Mouse (Mus musculus) cerebellum, adult 2 months (tissue): ENCODE results near the gene Efnb1.

Experiments
- CTCF ChIP-seq: fragments of 200-500 bp; IDR thresholded peaks from 2 replicates; pipeline ENCODE4 v1.5.1; 2011; ENCODE audit warnings: low read depth, mild to moderate bottlenecking, control low read depth, low read length, moderate library complexity, borderline replicate concordance; ENCODE audit not compliant: insufficient read depth
- POLR2A ChIP-seq: fragments of 200-500 bp; IDR thresholded peaks from 2 replicates; pipeline ENCODE4 v1.6.1; 2011; ENCODE audit warnings: low read length, control low read depth, borderline replicate concordance; ENCODE audit not compliant: insufficient read depth

DNA sequence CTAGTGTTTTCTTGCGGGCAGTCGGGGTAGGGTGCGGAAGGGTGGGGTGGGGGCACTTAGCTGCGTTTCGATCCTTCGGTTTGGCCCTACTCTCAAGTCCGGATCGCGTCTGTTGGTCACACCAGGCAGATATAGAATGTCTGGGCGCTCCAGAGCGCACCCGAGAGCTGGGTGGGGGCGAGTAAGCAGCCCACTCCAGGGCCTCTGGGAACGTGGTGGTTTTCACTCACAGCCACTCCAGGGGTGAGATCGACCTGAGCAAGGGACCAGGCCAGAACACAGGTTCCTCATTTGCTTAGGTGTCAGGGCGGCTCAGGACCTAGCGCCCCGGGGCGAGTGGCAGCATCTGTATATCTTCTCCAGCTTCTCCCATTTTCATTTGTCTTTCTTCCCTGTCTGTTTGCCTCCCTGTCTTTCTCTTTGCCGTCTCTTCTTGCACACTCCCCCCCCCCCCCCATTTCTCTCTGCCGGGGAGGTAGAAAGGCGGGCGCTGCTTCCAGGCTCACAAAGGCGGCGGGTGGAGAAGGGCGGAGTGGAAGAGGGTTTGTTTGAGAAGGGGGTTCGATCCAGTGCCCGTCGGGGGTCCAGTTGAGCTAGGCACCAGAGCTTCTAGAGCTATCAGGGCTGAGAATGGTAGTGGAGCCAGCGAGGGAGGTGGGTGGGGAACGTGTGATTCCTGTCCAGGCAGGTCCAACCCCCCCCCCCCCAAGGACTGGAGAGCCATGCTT, 1.4 kb downstream of the Efnb1 start:
- TF ChIP-seq POLR2A (no peak), CTCF (no peak)
